Mouse (Mus musculus) lung, embryonic 16.5 days (tissue): ENCODE results near the gene Gm8947. TPM values are rescaled to one million over a fixed set of nuclear protein-coding genes. Genes with fewer than 3 reads are reported as not detected.

Experiments
- ATAC-seq: fragments of 200-750 bp; cut with Nextera tagmentation; 2 replicates; pipeline ENCODE4 v1.8.0; 2017; ENCODE audit warnings: low read depth, mild to moderate bottlenecking, moderate library complexity
- H3K27ac ChIP-seq: fragments of 300-500 bp; sonication (generic); 2 replicates; pipeline ENCODE4 v1.5.1; 2014; ENCODE audit warnings: mild to moderate bottlenecking, control low read depth, low read length
- H3K27me3 ChIP-seq: fragments of 300-500 bp; sonication (generic); 2 replicates; pipeline ENCODE4 v1.6.1; 2014; ENCODE audit warnings: low read depth, low read length, mixed read lengths; ENCODE audit not compliant: control insufficient read depth, insufficient read depth
- H3K36me3 ChIP-seq: fragments of 300-500 bp; sonication (generic); 2 replicates; pipeline ENCODE4 v1.6.1; 2014; ENCODE audit warnings: low read length; ENCODE audit not compliant: control insufficient read depth, insufficient read depth
- H3K4me1 ChIP-seq: fragments of 300-500 bp; sonication (generic); replicated peaks from 2 replicates; pipeline ENCODE4 v1.6.1; 2014; ENCODE audit warnings: low read length, mixed read lengths; ENCODE audit not compliant: control insufficient read depth, insufficient read depth
- H3K4me2 ChIP-seq: fragments of 300-500 bp; sonication (generic); 2 replicates; pipeline ENCODE4 v1.6.1; 2014; ENCODE audit warnings: low read depth, low read length, control low read depth
- H3K4me3 ChIP-seq: fragments of 300-500 bp; sonication (generic); 2 replicates; pipeline ENCODE4 v1.5.1; 2014; ENCODE audit warnings: mild to moderate bottlenecking, low read length, control low read depth
- H3K9ac ChIP-seq: fragments of 300-500 bp; sonication (generic); 2 replicates; pipeline ENCODE4 v1.6.1; 2014; ENCODE audit warnings: low read length, control low read depth
- H3K9me3 ChIP-seq: fragments of 300-500 bp; sonication (generic); 2 replicates; pipeline ENCODE4 v1.6.1; 2016; ENCODE audit warnings: low read length; ENCODE audit not compliant: control insufficient read depth
- WGBS: fragments of 180-500 bp; shearing (Covaris S2); extraction: QIAGEN DNeasy Blood & Tissue Kit; methylation state at CpG from one replicate; pipeline ENCODE4 v1.1.7; 2014; 5-methylcytosine and 5-hydroxymethylcytosine counted together
- polyA plus RNA-seq: library from polyadenylated mRNA; unstranded; fragments of >200 nt; fragmentation: Nextera tagmentation; extraction: Ambion mirVana; gene quantifications from 2 replicates; pipeline ENCODE4 v1.2.1, GENCODE M21; 2015

Gm8947 gene
- polyA plus RNA-seq, 1 experiment from 2014 or later: not detected

DNA sequence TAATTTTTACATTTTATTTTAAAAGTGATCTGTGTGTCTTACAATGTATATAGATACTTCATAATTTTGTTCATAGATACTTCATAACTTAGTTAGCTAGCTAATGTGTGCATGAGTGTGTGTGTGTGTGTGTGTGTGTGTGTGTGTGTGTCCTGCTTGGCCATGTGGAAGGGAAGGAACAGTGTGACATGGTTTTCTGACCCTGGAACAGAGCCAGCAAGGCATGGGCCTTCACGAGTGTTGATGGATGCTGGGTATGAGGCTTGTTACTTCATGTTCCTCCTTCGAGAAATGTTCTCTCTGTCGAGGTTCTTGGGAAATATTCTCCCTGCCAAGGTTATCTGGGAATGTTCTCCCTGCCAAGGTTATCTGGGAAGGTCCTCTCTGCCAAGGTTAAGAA is 41.6 kb downstream of the Gm8947 start:
- ATAC-seq: no peak
- no peak overlapping the region for H3K4me3 ChIP-seq
- H3K4me2 ChIP-seq: no peak overlapping the region
- 53% methylated on average over 3 of the region's 3 CpGs for WGBS
- no peaks in the 10 kb centered on the region for H3K9me3 ChIP-seq
- H3K4me1 ChIP-seq: peaks cover 13% of the 10 kb centered on the region; the same call in 1 of the 2 replicates
- H3K27me3 ChIP-seq: no peaks in the 10 kb centered on the region
- H3K27ac ChIP-seq: no peak overlapping the region
- no peak overlapping the region for H3K9ac ChIP-seq
- no peaks in the 10 kb centered on the region for H3K36me3 ChIP-seq

DNA sequence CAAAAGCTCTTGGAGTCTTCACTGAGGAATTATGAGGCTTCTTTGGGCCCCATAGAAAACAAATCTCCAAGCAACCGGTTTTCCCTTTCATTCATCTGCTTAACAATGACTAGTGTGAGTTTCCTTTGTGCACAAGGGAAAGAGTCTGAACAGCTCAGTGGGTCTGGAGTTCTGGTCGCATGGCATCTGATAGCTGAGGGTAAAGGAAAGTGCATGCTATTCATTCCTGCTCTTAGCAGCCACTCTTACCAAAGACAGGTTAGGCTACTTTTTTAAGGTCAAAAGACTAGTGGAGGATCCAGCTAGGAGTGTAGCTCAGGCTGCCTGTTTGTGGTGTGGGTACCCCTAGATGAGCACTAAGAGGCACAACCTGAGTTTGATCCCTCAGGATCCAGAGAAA is 43.4 kb downstream of the Gm8947 start:
- peaks cover 13% of the 10 kb centered on the region; the same call in 1 of the 2 replicates for H3K4me1 ChIP-seq
- H3K4me2 ChIP-seq: no peak overlapping the region
- H3K4me3 ChIP-seq: no peak overlapping the region
- peaks cover 5% of the 10 kb centered on the region; the same call in 1 of the 2 replicates for H3K9me3 ChIP-seq
- WGBS: 47% methylated on average over 2 of the region's 2 CpGs
- 0 out of 2 replicates have a peak overlapping the region, but pooled peaks have one; percentile 24 for H3K27ac ChIP-seq
- no peak overlapping the region for H3K9ac ChIP-seq
- no peaks in the 10 kb centered on the region for H3K36me3 ChIP-seq
- peak; percentile 41 for ATAC-seq
- no peaks in the 10 kb centered on the region for H3K27me3 ChIP-seq

DNA sequence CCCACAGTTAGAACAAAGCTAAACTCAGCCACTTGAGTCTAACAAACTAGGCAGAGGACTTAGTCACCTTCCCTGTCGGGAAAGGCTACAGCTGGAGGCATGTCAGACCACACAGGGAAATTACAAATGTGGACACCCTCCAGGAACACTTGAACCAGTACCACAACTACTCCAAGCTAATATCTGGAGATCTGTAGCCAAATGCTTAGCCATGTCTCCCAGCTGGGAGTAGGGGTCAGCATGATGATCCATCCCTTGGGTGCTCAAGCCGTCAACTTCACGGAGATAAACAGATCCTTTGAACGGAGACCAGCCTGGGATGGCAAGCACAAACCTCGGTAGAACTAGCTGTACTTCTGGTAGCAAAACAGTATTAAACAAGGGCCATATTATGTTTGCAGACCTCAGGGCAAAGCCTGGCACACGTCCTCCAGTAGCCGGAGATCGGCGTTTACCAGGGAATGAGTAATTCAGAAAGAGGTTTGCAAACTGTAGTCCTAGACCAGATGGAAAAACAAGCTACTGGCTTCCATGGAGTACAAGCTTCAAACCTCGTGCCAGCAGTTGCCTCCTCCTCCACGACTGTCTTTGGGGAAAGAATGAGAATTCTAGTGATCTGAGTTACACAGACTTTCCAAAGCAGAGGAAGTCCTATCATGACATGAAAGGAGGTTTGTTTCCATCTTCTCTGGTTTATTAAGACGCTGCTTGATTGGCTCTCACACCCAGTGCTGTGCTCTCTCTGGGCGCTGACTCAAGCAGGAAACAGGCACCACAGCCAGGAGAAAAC is 44.2 kb downstream of the Gm8947 start:
- 53% methylated on average over 13 of the region's 13 CpGs for WGBS
- no peak overlapping the region for H3K4me2 ChIP-seq
- H3K9me3 ChIP-seq: peaks cover 5% of the 10 kb centered on the region; the same call in 1 of the 2 replicates
- H3K27me3 ChIP-seq: no peaks in the 10 kb centered on the region
- peak overlapping the region; percentile 57 for H3K27ac ChIP-seq
- peak; percentile 53 for ATAC-seq
- no peaks in the 10 kb centered on the region for H3K36me3 ChIP-seq
- peaks cover 13% of the 10 kb centered on the region; the same call in 1 of the 2 replicates for H3K4me1 ChIP-seq
- H3K9ac ChIP-seq: no peak overlapping the region
- H3K4me3 ChIP-seq: no peak overlapping the region

DNA sequence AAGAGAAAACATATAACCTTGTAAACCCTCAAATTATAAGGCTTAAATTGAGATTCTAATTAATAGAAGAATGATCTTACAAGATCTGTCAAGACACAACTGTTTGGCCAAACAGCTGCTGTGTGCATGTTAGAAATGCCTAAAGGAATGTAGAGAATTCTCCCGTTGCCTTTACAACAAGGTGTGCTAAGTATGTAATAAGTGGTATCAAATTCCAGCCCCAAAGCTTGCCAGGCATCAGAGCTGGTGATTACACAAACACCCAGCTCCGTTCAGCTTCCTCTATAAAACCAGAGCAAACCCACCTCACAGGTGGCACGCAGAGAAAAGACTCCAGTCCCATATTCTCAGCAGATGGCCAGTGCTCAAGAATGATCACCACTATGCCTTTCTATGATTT is 45.6 kb downstream of the Gm8947 start:
- H3K4me1 ChIP-seq: peaks cover 13% of the 10 kb centered on the region; the same call in 1 of the 2 replicates
- 49% methylated on average over 3 of the region's 3 CpGs for whole genome bisulfite sequencing
- ATAC-seq: peak; percentile 33; the same call in 1 of the 2 replicates
- no peak overlapping the region for H3K9ac ChIP-seq
- no peak overlapping the region for H3K4me3 ChIP-seq
- peaks cover 8% of the 10 kb centered on the region; the same call in 1 of the 2 replicates for H3K9me3 ChIP-seq
- no peak overlapping the region for H3K27ac ChIP-seq
- H3K27me3 ChIP-seq: no peaks in the 10 kb centered on the region
- no peak overlapping the region for H3K4me2 ChIP-seq
- H3K36me3 ChIP-seq: no peaks in the 10 kb centered on the region

DNA sequence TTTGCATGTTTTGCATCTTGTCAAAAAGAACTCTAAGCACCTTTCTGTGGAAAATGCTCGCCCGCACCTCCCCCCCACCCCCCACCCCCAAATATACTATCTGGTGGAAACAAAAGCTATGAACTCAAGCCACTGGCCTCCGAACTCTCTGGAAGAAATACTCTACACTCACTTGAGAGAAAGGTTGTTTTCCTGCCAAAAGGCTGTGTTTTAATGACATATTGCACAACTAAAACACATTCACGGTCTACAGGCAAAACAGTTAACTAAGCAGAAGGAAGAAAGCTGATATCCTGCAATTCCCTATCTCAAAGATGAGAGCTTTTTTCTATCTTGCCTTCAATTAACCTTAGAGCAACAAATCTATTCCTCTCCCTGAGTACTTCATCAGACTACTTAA is 51.2 kb downstream of the Gm8947 start:
- H3K4me1 ChIP-seq: 0 out of 2 replicates have a peak, but pooled peaks cover 1% of the 10 kb centered on the region
- H3K9me3 ChIP-seq: peaks cover 8% of the 10 kb centered on the region; the same call in 1 of the 2 replicates
- no peak overlapping the region for H3K4me2 ChIP-seq
- H3K36me3 ChIP-seq: no peaks in the 10 kb centered on the region
- no peak overlapping the region for H3K27ac ChIP-seq
- H3K4me3 ChIP-seq: no peak overlapping the region
- H3K9ac ChIP-seq: no peak overlapping the region
- ATAC-seq: no peak
- 76% methylated on average over 4 of the region's 4 CpGs for WGBS
- no peaks in the 10 kb centered on the region for H3K27me3 ChIP-seq

Other genes with a start within 250 kb of the Gm8947 start
- gene Hmcn1, start 198.9 kb upstream of the Gm8947 start, polyA plus RNA-seq: 11.7 and 12.0 TPM in 2 replicates
- gene Gm47985, start 9.8 kb upstream of the Gm8947 start, polyA plus RNA-seq: 0.11 TPM in 1 of 2 replicates, not detected in the other
- not detected in 2 replicates for gene Gm47995, start 6.1 kb downstream of the Gm8947 start, polyA plus RNA-seq
- not detected in 2 replicates for gene 3110040M04Rik, start 11.7 kb downstream of the Gm8947 start, polyA plus RNA-seq
- not detected in 2 replicates for gene Gm47996, start 17.8 kb downstream of the Gm8947 start, polyA plus RNA-seq
- gene Ivns1abp, start 152.1 kb downstream of the Gm8947 start, polyA plus RNA-seq: 212 and 230 TPM in 2 replicates
- 32.0 and 38.7 TPM in 2 replicates for gene Swt1, start 236.1 kb downstream of the Gm8947 start, polyA plus RNA-seq
- 39.9 and 41.7 TPM in 2 replicates for gene Trmt1l, start 236.2 kb downstream of the Gm8947 start, polyA plus RNA-seq